Mouse (Mus musculus) bone marrow macrophage, adult 2 months (primary cell): ENCODE measurements around the gene Fgfr2. TPM values are rescaled to one million over a fixed set of nuclear protein-coding genes. Genes with fewer than 3 reads are reported as not detected.

Experiments used
- H3K27ac ChIP-seq: 2 replicates; pipeline ENCODE4 v1.5.1; 2012; ENCODE audit warnings: low read depth, low read length; ENCODE audit not compliant: insufficient read depth
- H3K4me1 ChIP-seq: 2 replicates; pipeline ENCODE4 v1.6.1; 2012; ENCODE audit warnings: low read length; ENCODE audit not compliant: control insufficient read depth, insufficient read depth
- H3K4me3 ChIP-seq: 2 replicates; pipeline ENCODE4 v1.5.1; 2012; ENCODE audit warnings: mild to moderate bottlenecking, low read length, moderate library complexity; ENCODE audit not compliant: insufficient read depth
- CTCF ChIP-seq: IDR thresholded peaks from 2 replicates; pipeline ENCODE4 v1.5.1; 2012; ENCODE audit warnings: low read depth, mild to moderate bottlenecking, low read length, moderate library complexity
- POLR2A ChIP-seq: IDR thresholded peaks from 2 replicates; pipeline ENCODE4 v1.6.1; 2012; ENCODE audit warnings: mild to moderate bottlenecking, low read depth, low read length, borderline replicate concordance
- polyA plus RNA-seq: library from polyadenylated mRNA; stranded (reverse); fragments of >200 nt; gene quantifications from 2 replicates; pipeline ENCODE4 v1.2.4, GENCODE M21; 2012; ENCODE audit not compliant: missing spikeins, insufficient read depth, insufficient read length

Gene Fgfr2
- polyA plus RNA-seq, 1 experiment, result 0.27 TPM

GRCm38 (mm10) chr7:132402377-132403084 lies 720.6 kb downstream of the Fgfr2 start:
- Histone ChIP-seq H3K4me1 (no peaks in the 10 kb centered on the region), H3K27ac (no peak overlapping the region), H3K4me3 (no peak overlapping the region)
- TF ChIP-seq CTCF (no peak), POLR2A (no peak)

DNA sequence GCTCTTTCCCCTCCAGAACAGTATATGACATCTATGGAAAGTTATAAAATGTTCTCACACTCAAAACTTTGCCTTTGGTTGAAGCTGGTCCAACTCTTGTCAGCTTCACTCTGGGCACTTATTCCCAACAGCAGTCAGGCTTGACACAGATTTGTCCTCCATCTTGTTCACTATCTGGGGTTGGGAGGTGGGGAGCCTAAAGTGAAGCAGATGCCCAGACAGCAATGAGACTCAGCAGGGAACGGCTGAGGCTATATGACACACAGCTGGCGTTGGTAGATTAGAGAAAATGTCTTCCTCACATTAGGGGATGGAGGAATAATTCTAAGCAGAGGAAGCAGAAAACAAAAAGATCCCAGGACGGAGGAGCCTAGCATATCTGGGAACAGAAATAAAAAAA lies 724.7 kb downstream of the Fgfr2 start:
- no peak overlapping the region for H3K27ac ChIP-seq
- no peaks in the 10 kb centered on the region for H3K4me1 ChIP-seq
- TF ChIP-seq POLR2A (no peak), CTCF (no peak)
- no peak overlapping the region for H3K4me3 ChIP-seq

DNA sequence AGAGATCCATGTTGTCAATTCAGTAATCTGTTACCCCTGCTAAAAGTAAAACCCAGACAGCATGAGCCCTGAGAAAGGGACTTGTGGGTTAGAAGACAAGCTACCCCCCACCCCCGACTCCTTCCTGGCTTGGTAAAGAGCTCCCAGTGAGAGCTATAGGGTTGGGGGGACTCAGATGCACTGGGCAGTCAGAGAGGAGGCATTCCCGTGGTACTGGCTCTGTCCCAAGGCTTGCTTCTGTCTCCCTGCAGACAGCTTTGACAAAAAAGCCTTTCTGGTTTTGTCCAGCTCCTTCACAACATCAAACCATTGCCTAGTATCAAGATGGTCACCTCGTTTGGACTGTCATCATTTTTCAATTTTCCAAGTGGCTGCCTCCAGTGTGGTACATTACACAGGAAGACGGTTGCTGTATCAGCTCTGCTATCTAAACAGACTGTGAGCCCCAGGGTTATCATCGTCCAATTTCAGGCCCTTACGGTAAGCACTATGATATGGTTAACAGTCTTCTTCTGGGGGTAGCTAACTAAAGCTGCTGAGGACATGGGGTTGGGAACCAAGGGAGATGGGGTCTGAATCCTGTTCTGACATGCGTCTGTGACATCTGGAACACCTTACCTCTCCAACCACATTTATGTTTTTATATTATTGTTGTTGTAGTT lies 726.4 kb downstream of the Fgfr2 start:
- no peak for TF ChIP-seq CTCF
- TF ChIP-seq POLR2A, result no peak
- no peak overlapping the region for H3K4me3 ChIP-seq
- no peak overlapping the region for H3K27ac ChIP-seq
- no peaks in the 10 kb centered on the region for H3K4me1 ChIP-seq

DNA sequence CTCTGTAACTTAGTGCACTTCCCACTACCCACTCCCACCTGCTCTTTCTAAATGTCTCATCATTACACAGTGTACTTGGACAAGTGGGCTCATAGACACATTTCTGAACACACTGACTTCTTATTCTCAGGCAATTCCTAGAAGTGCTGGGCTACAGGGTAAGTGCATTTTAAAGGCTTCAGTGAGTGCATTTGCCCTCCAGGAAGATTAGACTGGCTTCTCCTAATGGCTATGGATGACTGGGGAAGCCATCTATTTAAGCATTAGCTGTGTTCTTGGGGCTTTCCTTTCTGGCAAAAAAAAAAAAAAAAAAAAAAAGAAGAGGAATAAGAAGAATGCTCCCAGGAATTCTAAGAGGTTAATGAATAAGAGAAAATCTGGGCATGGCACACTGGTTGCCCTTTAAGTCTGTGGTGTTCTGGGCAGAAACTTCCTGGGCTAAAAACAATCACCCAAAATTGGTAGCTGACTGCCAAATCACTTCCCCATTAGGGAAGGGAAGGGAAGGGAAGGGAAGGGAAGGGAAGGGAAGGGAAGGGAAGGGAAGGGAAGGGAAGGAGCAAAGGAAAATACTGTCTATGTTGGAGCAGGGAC lies 729.5 kb downstream of the Fgfr2 start:
- Histone ChIP-seq H3K27ac (no peak overlapping the region), H3K4me1 (no peaks in the 10 kb centered on the region), H3K4me3 (no peak overlapping the region)
- TF ChIP-seq CTCF (no peak), POLR2A (no peak)

- H3K4me1 ChIP-seq, result no peaks in the 10 kb centered on the region
- no peak for TF ChIP-seq POLR2A
- TF ChIP-seq CTCF, result no peak
- H3K4me3 ChIP-seq, result no peak overlapping the region
- no peak overlapping the region for H3K27ac ChIP-seq
Measured at GRCm38 (mm10) chr7:132393014-132393406, 730.1 kb downstream of the Fgfr2 start.

GRCm38 (mm10) chr7:132392233-132393013 lies 730.7 kb downstream of the Fgfr2 start:
- Histone ChIP-seq H3K4me1 (no peaks in the 10 kb centered on the region), H3K27ac (no peak overlapping the region), H3K4me3 (no peak overlapping the region)
- TF ChIP-seq CTCF (no peak), POLR2A (no peak)

- Histone ChIP-seq H3K4me3 (no peak overlapping the region), H3K4me1 (no peaks in the 10 kb centered on the region), H3K27ac (no peak overlapping the region)
- no peak for TF ChIP-seq CTCF
- TF ChIP-seq POLR2A, result no peak
Measured at GRCm38 (mm10) chr7:132389473-132389872, 733.7 kb downstream of the Fgfr2 start.

DNA sequence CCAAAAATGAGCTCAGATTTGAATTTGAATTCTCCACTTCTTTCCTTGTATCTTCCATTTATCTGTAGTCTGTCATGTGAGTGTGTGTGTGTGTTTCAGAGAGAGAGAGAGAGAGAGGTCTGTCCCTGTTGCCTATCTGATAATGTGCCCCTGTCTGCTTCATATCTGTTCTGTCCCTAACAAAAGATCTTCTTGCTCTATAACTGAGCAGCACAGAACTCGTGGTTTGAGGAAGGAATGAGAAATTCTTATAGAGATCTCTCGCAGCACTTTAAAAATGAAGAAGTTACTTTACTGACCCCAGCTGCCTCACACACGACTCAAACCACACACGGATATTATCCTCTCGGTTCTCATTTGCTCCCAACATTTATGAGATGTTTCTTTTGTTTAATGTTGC lies 735.6 kb downstream of the Fgfr2 start:
- no peaks in the 10 kb centered on the region for H3K4me1 ChIP-seq
- H3K27ac ChIP-seq, result no peak overlapping the region
- TF ChIP-seq POLR2A (no peak), CTCF (no peak)
- H3K4me3 ChIP-seq, result no peak overlapping the region

GRCm38 (mm10) chr7:132386316-132386715 lies 736.8 kb downstream of the Fgfr2 start:
- no peak for TF ChIP-seq POLR2A
- no peak for TF ChIP-seq CTCF
- H3K27ac ChIP-seq, result no peak overlapping the region
- no peak overlapping the region for H3K4me3 ChIP-seq
- H3K4me1 ChIP-seq, result no peaks in the 10 kb centered on the region
